Mouse (Mus musculus) CH12.LX (cell line): ENCODE measurements around the gene Fes.
A peak's percentile ranks its signal among the peaks of the same experiment; 100 is the strongest.

Experiments used
- ELF1 ChIP-seq: IDR thresholded peaks from 2 replicates; pipeline ENCODE4 v1.6.1; 2014; ENCODE audit warnings: low read depth, mild to moderate bottlenecking, inconsistent platforms, low read length, improper control_type of control experiment
- EP300 ChIP-seq: IDR thresholded peaks from 2 replicates; pipeline ENCODE4 v1.6.1; 2011; ENCODE audit warnings: low read length, improper control_type of control experiment
- POLR2A ChIP-seq: IDR thresholded peaks from 2 replicates; pipeline ENCODE4 v1.6.1; 2011; ENCODE audit warnings: low read depth, mild to moderate bottlenecking, improper control_type of control experiment, low read length
- POLR2AphosphoS2 ChIP-seq: IDR thresholded peaks from 2 replicates; pipeline ENCODE4 v1.6.1; 2011; ENCODE audit warnings: low read depth, low read length, improper control_type of control experiment
- USF1 ChIP-seq: IDR thresholded peaks from 2 replicates; pipeline ENCODE4 v1.6.1; 2014; ENCODE audit warnings: low read depth, mild to moderate bottlenecking, inconsistent platforms, low read length, improper control_type of control experiment

- TF ChIP-seq EP300 (no peak), POLR2AphosphoS2 (no peak), ELF1 (peak; percentile 66), POLR2A (peak; percentile 48), USF1 (no peak)
Measured at GRCm38 (mm10) chr7:80371041-80371751, 16.6 kb downstream of the Fes start, which contains the start of gene Man2a2.
